Mouse (Mus musculus) myocyte (in vitro differentiated cells): ENCODE results near the gene Plcl2.

Experiments
- E2F4 ChIP-seq: IDR thresholded peaks from one replicate; pipeline ENCODE4 v1.6.1; 2011; ENCODE audit warnings: mild to moderate bottlenecking, control low read depth, moderate library complexity; ENCODE audit not compliant: insufficient read depth
- MAX ChIP-seq: IDR thresholded peaks from one replicate; pipeline ENCODE4 v1.6.1; 2011; ENCODE audit warnings: low read depth, mild to moderate bottlenecking, control low read depth
- POLR2A ChIP-seq: IDR thresholded peaks from one replicate; pipeline ENCODE4 v1.6.1; 2011; ENCODE audit warnings: low read depth, mild to moderate bottlenecking, control low read depth, moderate library complexity; ENCODE audit not compliant: insufficient read length
- SRF ChIP-seq: IDR thresholded peaks from one replicate; pipeline ENCODE4 v1.6.1; 2011; ENCODE audit warnings: low read depth; ENCODE audit not compliant: control insufficient read depth, insufficient read length
- USF1 ChIP-seq: IDR thresholded peaks from one replicate; pipeline ENCODE4 v1.6.1; 2011; ENCODE audit warnings: low read depth, mild to moderate bottlenecking, control low read depth, moderate library complexity

DNA sequence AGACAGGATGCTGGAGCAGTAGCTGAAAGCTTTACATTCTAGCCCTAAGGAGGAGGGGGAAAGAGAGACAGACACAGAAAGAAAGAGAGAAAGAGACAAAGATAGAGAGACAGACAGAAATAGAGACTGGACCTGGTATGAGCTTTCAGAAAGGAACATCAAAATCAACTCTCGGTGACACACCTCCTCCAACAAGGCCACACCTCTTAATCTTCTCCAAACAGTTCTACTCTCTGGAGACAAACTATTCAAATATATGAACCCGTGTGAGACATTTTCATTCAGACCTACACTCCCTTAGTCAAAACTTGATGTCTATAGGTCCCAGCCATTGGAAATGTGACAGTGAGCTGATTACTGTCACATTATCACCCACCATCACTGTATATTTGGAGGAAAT lies 41.8 kb upstream of the Plcl2 start:
- TF ChIP-seq SRF (no peak), USF1 (no peak), E2F4 (no peak), POLR2A (no peak), MAX (no peak)
